Mouse (Mus musculus): ENCODE results near the gene Zfp672. TPM values are rescaled to one million over a fixed set of nuclear protein-coding genes. Genes with fewer than 3 reads are reported as not detected.

Zfp672 gene
- polyA plus RNA-seq (2012), result 10.1 and 10.8 TPM in 2 replicates

DNA sequence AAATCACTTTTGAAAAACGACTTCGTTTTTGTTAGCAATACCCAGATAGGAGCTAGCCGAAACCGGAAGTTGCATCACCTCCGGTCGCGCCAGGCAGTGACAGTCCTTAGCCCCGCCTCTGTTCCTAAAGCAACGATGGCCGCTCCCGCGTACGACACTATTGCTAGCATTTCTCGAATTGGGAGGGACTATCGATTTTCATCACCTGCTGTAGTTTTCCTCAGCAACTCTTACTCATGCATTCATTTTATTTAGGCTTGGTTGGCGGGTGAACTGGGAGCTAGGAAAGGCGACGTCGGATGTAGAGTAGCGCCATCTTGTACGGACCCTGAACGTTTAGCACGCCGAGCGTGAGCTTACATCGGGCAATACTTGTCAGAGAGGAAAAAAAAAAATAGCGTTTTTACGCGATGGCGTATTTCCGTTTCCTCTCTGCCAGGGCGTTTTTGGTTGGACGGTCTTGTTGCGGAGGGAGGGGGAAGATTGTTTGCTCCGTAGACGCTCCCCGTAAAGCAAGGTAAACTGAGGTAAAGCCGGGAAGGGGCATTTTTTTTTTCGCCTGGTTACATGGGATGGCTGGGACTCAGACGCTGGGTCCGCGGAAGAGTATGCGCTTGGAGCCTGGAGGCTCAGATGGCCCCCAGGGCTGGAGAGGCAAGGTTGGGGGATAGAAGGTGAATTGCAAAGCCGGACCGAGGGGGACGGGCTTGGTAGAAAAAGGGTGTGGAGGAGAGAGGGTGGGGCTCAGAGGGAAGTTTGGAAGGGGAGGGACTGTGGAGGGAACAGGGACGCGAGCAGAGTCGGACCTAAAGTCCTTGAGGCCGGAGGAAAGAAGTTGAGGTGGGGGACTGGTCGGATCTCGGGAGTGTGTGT lies at the start of gene Zfp672, which contains the start of gene Sh3bp5l:
TSS of gene Zfp672 (minus strand) at position 64 of the 873 bp plus-strand sequence.
TSS of gene Sh3bp5l (plus strand) at position 449 of the 873 bp plus-strand sequence.
- TF ChIP-seq GATA1 (IDR thresholded peaks at IDR 0.05; ENCODE audit: low read length), result no peak

DNA sequence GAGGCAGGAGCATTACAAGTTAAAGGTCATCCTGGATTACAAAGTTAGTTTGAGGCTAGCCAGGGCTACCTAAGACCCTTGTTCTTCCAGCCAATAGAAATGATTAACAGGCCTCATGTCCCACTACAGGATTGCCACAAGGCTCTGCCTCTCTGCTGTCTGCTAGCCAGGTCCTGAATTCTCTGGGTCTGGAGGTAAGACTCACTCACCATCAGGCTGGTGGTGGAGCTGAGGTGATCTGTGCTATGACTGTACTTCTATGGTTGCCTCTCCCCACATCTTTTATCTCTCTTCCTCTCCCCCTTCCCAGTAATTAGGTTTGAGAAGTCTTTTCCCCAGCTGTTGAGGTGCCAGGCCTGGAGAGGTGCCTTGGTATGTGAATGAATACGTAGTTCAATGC lies 49.4 kb upstream of the Zfp672 start:
- TF ChIP-seq GATA1 (IDR thresholded peaks at IDR 0.05; ENCODE audit: low read length), result no peak

DNA sequence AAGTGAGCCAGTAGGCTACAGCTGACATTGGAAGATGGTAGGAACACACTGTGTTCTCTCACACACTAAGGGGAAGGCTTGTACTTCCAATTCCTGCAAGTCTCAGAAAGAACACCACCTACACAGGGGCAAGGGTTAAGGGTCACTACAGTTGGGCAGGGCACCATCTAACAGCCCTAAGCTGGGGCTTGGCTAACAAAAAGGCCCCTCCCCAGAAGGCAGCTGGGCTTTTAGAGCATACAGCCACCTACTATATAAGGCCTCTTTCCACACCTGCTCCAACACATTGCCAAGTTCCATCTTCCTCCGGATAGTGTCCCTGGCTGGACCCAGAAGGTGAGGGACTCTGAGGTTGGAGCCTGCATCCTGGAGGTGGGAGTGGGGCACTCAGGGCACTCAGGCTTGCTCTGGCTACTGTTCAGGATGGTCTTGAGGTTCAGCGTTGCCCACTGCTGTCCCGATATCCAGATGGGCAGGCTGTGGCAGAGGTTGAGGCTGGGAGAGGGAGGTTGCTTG lies 48.7 kb upstream of the Zfp672 start, which contains the start of gene Lypd8:
TSS of gene Lypd8 (plus strand) at position 281 of the 516 bp plus-strand sequence.
- no peak for TF ChIP-seq GATA1 (IDR thresholded peaks at IDR 0.05; ENCODE audit: low read length)

DNA sequence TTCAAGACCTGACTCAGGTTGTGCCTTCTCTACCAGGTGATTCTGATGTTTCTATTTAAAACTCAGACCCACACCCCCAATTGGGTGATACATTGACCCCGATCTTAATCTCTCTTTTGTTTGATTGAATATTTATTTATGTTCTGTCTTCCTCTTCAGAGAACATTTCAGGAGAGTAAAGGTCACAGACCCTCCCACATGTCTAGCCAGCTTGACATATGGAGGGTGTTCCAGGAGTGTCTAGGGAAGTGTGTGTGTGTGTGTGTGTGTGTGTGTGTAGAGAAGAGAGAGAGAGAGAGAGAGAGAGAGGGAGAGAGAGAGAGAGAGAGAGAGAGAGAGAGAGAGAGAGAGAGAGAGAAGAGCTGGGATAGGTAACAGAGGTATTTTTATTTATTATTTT lies 47.5 kb upstream of the Zfp672 start:
- TF ChIP-seq GATA1 (IDR thresholded peaks at IDR 0.05; ENCODE audit: low read length), result no peak

DNA sequence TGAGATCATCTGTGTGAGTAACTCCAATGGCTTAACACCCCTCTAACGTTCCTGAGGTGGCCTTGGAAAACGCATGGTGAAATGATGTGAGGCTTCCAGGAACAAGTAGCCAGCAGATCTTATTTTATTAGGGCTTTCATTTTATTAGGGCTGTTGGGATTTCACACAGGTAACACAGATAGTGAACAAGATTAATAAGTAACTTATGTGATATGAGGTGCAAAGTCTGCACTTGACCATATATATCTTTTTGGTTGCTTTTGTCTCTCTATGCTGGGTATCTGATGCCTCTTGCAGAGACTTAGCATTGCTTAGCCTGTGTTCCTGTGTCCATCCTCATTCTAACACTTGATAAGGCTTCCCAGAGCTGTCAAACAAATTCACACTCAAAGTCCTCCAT lies 47.1 kb upstream of the Zfp672 start:
- TF ChIP-seq GATA1 (IDR thresholded peaks at IDR 0.05; ENCODE audit: low read length), result no peak

DNA sequence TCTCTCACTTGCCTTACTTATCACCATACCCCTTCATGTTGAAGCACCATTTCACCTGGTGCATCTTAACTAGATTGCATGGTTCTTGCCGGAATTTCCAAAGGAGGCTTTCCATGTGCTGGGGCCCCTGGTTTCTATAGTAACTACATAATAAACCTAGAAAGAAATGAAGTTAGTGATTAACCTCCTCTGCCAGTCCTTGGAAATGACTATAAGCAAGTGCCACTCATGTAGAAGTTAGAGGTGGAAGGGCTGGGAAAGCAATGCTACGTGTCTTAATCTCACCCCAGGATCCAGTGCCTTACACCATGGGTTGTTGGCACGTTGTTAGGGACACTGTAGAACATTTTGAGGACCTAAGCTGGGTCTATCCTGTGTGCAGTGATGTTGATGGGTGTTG lies 34.3 kb upstream of the Zfp672 start:
- no peak for TF ChIP-seq GATA1 (IDR thresholded peaks at IDR 0.05; ENCODE audit: low read length)

DNA sequence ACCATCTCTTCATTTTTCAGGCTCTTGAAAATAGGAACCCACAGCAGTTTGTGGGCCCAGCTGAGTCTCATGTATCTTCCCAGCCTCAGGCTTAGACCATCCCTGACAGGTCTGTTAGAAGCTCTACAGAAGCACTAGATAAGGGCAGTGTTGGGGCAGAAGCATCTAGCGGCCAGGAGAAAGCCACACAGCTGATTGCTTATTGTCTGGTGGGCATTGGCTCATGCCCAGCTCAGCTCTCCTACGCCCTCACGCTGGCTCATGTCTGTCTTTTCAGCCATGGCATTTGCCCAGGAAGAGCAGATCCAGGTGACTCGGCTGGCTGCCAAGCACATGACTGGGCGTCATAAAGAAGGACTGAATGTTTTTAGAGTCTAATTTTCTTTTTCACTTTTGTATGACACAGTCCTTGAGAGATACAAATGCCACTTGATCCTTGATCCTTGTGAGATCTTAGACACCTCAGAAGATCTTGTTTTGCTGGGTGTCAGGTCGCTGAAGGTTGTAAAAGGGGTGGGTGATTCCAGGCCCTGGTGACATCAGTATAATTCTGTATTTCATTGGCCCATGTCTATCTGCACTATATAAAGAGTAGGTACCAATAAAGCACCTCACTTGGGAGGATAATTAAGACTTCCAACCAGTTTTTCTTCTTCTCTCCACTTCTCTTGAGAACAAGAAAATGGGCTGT lies 27.9 kb upstream of the Zfp672 start:
- TF ChIP-seq GATA1 (IDR thresholded peaks at IDR 0.05; ENCODE audit: low read length), result no peak

DNA sequence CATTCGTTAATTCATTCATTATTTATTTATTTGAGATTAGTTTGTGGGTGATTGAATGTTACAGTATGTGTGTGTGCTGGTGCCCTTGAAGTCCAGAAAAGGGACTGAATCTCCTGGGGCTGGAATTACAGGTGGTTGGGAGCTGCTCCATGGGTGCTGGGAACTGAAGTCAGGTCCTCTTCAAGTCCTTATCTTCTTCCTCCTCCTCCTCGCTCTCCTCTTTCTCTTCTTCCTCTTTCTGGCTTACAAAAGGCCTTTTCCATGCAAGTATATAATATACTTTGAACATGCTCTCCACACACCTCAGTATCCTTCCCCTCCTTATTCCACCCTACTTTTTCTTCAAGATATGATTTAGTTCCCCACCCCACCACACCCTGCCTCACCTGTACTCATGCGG lies 26.9 kb upstream of the Zfp672 start:
- TF ChIP-seq GATA1 (IDR thresholded peaks at IDR 0.05; ENCODE audit: low read length), result no peak

DNA sequence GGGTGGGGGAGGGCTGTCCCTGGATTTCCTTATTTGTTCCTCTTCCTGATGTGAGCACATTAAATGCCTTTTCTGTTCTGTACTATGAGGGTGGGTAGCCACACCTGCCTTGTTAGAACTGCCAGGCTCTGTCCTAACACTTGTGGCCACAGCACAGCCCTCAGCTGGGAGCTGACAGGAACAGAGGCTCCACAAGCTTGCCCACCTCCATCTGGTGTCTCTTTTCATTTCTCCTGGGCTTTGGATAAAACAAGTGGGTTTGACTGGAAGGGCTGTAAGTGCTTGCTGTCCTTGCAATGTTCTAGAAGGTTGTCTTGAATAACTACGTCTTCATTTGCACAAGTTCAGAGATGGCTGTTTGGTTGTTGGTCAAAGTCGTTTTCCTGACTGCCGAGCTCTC lies 24.8 kb upstream of the Zfp672 start:
- TF ChIP-seq GATA1 (IDR thresholded peaks at IDR 0.05; ENCODE audit: low read length), result no peak

DNA sequence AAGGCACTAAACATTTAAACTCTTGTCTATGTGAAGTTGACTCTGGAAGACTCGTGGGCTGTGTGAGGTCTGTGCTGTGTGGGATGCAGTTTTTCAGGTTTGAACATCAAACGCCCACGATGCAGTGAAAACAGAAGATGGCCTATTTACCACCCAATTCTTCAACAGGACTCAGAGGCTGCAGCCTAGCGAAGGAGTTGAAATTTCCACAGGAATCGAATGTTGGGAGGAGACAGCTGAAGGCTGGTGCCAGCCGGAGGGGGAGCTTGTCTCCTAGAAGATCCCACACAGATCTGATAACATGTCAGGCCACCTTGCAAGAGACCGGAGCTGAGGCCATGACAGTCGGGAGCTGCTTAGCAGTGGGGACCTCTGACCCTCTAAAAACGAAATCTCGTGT lies 24.3 kb upstream of the Zfp672 start:
- no peak for TF ChIP-seq GATA1 (IDR thresholded peaks at IDR 0.05; ENCODE audit: low read length)

DNA sequence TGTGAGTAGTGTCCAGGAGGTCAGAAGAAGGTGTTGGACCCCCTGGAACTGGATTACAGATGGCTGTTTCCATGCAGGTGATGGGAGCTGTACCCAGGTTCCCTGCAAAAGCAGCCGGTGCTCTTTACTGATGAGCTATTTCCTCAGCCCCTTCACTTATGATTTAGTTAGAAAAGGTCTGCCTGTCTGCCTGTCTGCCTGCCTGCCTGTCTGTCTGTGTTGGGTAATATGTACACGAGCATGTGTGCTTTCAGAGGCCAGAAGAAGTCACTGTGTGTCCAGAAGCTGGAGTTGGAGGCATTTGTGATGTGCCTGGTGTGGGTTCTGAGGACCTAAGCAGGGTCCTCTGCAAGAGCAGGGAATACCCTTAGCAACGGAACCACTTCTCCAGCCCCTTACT lies 23.6 kb upstream of the Zfp672 start:
- TF ChIP-seq GATA1 (IDR thresholded peaks at IDR 0.05; ENCODE audit: low read length), result no peak

DNA sequence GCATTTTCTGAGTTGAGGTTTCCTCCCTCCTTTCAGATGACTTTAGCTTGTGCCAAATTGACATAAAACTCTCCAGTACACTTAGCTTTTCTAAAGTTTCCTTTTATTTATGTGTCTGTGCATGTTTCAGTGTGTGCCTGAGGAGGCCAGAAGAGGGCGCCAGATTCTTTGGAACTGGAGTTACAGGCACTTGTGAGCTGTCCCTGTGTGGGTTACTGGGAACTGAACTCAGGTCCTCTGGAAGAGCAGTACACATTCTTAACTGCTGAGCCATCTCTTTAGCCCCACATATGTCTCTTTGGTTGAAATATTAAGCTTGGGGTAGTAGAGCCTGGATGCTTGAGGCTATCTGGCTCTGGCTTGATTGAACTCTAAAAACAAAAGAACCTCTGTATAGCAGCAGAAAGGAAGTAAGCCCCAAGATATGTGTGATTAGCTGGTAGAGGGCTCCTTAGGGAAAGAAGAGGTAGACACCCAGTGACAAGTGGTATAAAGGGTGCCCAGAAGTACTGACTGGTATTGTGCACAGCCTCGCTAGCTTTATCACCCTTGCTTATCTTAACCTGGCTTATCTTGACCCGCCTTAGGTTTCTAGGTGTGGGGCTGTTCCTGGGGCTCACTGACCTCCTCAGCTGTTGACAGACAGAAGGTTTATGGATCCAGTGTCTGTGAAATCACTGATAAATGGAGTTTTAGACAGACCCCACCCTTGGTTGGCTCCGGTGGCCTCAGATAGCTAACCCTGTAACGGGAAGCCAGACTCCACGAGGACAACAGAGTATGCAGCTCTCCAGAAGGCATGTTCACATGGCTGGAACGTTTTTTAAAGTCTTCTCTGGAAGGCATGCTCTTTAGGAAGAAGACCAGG lies 22.8 kb upstream of the Zfp672 start:
- peak; percentile 98 for TF ChIP-seq GATA1 (IDR thresholded peaks at IDR 0.05; ENCODE audit: low read length)

DNA sequence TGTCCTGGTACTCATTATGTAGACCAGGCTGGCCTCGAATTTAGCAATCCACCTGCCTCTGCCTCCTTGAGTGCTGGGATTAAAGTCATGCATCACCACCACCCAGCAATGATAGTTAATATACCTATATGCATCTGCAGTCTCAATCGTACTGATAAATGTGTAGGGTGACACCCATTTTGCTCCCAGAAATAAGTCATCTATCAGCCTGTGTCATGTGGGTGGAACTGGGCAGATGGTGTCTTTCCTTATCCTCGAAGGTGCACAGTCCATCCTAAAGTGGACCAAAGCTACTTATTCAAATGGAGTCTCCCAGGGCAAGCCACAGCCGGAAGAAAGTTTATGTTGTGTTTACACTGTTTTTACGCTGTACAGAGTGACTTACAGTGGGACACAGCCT lies 21.0 kb upstream of the Zfp672 start:
- TF ChIP-seq GATA1 (IDR thresholded peaks at IDR 0.05; ENCODE audit: low read length), result no peak

DNA sequence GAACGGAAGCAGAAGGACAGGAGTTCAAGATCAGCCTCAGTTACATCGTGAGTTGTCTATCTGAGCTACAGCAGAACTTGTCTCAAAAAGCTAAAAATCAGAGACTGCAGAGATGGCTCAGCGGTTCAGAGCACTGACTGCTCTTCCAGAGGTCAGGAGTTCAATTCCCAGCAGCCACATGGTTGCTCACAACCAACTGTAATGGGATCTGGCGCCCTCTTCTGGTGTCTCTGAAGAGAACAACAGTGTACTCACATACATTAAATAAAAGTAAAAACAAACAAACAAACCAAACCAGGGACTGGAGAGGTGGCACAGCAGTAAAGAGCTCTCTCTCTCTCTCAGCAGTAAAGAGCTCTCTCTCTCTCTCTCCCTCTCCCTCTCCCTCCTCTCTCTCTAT lies 20.5 kb upstream of the Zfp672 start:
- no peak for TF ChIP-seq GATA1 (IDR thresholded peaks at IDR 0.05; ENCODE audit: low read length)

DNA sequence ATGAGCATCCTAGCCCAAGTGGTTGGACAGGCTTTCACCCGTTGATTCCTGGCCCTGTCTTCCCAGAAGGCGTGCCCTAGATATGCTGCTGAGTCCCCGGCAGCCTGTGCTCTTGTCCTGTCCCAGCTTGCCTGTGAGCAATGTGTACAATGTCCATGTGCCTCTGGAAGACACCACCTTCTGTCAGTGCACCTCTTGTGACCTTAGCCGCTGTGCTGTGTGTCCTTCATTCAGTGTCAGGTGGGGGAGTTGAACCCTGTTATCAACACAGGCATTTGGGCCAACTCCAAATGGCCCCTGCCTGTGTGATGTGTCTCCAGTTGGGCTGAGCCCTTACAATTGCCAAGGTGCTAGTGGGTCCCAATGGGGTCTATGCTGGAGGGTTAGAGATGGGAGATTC lies 16.6 kb upstream of the Zfp672 start:
- no peak for TF ChIP-seq GATA1 (IDR thresholded peaks at IDR 0.05; ENCODE audit: low read length)

Measured in G1E-ER4 (cell line).